Mouse (Mus musculus) forebrain, embryonic 10.5 days (tissue): ENCODE data around the gene Shroom3. TPM values are rescaled to one million over a fixed set of nuclear protein-coding genes. Genes with fewer than 3 reads are reported as not detected.

ENCODE experiments used
- DNase-seq: peaks from one replicate; pipeline ENCODE4 v3.0.0-alpha.2; 2017; ENCODE audit warnings: low spot score; ENCODE audit errors: extremely low spot score
- H3K27ac ChIP-seq: fragments of 300-500 bp; sonication (generic); 2 replicates; pipeline ENCODE4 v1.5.1; 2016; ENCODE audit warnings: mild to moderate bottlenecking
- H3K27me3 ChIP-seq: fragments of 300-500 bp; sonication (generic); 2 replicates; pipeline ENCODE4 v1.6.1; 2016; ENCODE audit warnings: mild to moderate bottlenecking; ENCODE audit not compliant: poor library complexity, severe bottlenecking
- H3K36me3 ChIP-seq: fragments of 300-500 bp; sonication (generic); replicated peaks from 2 replicates; pipeline ENCODE4 v1.6.1; 2016; ENCODE audit warnings: mild to moderate bottlenecking, moderate library complexity
- H3K4me1 ChIP-seq: fragments of 300-500 bp; sonication (generic); 2 replicates; pipeline ENCODE4 v1.6.1; 2016
- H3K4me3 ChIP-seq: fragments of 300-500 bp; sonication (generic); 2 replicates; pipeline ENCODE4 v1.5.1; 2016; ENCODE audit warnings: mild to moderate bottlenecking, moderate library complexity
- H3K9me3 ChIP-seq: fragments of 300-500 bp; sonication (generic); 2 replicates; pipeline ENCODE4 v1.6.1; 2016; ENCODE audit warnings: mild to moderate bottlenecking, moderate library complexity
- WGBS: fragments of 180-500 bp; shearing (Covaris S2); methylation state at CpG from one replicate; pipeline ENCODE4 v1.1.7; 2016; 5-methylcytosine and 5-hydroxymethylcytosine counted together
- polyA plus RNA-seq: library from polyadenylated mRNA; unstranded; fragments of >200 nt; fragmentation: Nextera tagmentation; extraction: Ambion mirVana; gene quantifications from 2 replicates; pipeline ENCODE4 v1.2.1, GENCODE M21; 2016

Gene Shroom3
- polyA plus RNA-seq, 1 experiment from 2014 or later, result 8.1 TPM

DNA sequence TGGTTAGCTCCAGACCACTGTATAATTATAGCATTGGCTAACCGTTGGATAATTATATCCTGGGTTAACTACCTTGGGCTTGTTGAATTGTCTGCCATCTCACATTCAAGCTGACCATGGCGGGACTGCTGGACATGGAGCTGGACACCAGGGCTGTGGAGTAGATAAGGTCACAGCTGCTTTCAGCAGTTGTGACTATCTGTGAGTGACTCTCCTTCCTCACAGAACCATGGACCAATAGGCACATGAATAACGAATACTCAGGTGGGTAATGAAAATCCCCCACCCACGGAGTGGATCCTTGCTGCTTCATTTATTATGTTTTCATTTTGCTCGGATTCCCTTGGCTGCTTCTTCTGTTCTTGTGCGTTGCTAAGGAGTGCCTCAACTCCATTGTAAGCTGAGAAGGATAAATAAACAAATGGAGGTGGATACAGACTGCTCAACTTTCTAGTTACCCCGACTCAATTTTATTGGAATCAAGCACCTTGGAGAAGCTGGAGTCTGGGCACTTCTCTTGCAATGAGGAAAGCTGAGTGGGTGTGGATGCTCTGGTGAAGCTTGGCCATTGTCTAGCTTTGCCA is 84.1 kb downstream of the Shroom3 start:
- no peaks in the 10 kb centered on the region for H3K27me3 ChIP-seq
- peaks cover 7% of the 10 kb centered on the region; the same call in 1 of the 2 replicates for H3K9me3 ChIP-seq
- no peak overlapping the region for H3K27ac ChIP-seq
- WGBS, result 61% methylated on average over 7 of the region's 7 CpGs
- peaks cover 2% of the 10 kb centered on the region; the same call in 1 of the 2 replicates for H3K36me3 ChIP-seq
- no peak overlapping the region for H3K4me3 ChIP-seq
- no peak for DNase-seq
- H3K4me1 ChIP-seq, result peaks cover 18% of the 10 kb centered on the region

DNA sequence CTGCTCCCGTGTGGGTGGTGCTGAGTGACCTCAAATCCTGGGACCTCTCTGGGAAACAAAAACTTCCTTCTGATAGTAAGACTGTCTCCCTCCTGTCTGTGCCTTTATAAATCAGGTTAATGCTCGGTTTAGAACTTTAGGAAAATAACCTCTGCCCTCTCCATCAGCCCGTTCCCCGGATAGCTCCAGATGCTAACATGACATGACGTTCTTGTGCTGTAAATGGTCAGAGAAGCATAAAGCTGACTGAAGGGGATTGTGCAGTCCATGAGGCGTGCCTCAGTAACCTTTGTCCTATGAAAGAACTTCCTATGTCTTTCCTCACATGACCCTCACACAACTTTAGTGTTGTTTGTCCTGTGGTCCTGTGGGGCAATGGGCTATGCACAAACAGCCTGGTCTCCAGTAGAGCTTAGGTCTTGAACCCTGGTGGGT is 84.6 kb downstream of the Shroom3 start:
- Histone ChIP-seq H3K4me1 (peaks cover 18% of the 10 kb centered on the region), H3K27me3 (no peaks in the 10 kb centered on the region), H3K4me3 (no peak overlapping the region), H3K36me3 (peaks cover 2% of the 10 kb centered on the region; the same call in 1 of the 2 replicates), H3K9me3 (peaks cover 7% of the 10 kb centered on the region; the same call in 1 of the 2 replicates), H3K27ac (no peak overlapping the region)
- WGBS, result 73% methylated on average over 6 of the region's 6 CpGs
- DNase-seq, result no peak

- H3K4me3 ChIP-seq, result no peak overlapping the region
- no peak overlapping the region for H3K27ac ChIP-seq
- peaks cover 12% of the 10 kb centered on the region; the same call in 1 of the 2 replicates for H3K4me1 ChIP-seq
- H3K27me3 ChIP-seq, result no peaks in the 10 kb centered on the region
- peaks cover 2% of the 10 kb centered on the region; the same call in 1 of the 2 replicates for H3K36me3 ChIP-seq
- no peak for DNase-seq
- H3K9me3 ChIP-seq, result peaks cover 5% of the 10 kb centered on the region; the same call in 1 of the 2 replicates
- 87% methylated on average over 3 of the region's 3 CpGs for WGBS
Measured at GRCm38 (mm10) chr5:92773821-92774220, 90.6 kb downstream of the Shroom3 start.

DNA sequence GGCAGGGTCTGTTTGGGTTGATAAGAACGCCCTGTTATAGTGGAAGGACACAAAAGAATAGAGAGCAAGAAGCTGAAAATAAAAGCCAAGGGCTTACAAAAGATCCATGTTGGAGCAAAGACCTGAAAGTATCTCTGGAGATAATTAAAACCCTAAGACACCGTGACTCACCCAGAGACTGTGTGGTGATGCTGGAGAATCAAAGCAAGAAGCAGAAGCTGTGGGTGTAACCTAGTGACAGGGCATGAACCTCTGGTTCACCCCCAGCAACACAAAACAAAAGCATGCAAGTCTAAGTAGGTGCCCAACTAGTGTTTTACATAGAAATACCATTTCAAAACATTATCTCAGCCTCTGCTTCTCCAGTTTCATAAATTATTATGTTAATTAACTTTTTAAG is 91.2 kb downstream of the Shroom3 start:
- Histone ChIP-seq H3K27me3 (no peaks in the 10 kb centered on the region), H3K27ac (no peak overlapping the region)
- WGBS, result 68% methylated on average over 2 of the region's 2 CpGs

GRCm38 (mm10) chr5:92774893-92775292 is 91.7 kb downstream of the Shroom3 start:
- Histone ChIP-seq H3K36me3 (peaks cover under 1% of the 10 kb centered on the region; the same call in 1 of the 2 replicates), H3K4me1 (peaks cover 12% of the 10 kb centered on the region; the same call in 1 of the 2 replicates), H3K9me3 (no peaks in the 10 kb centered on the region), H3K27me3 (no peaks in the 10 kb centered on the region), H3K27ac (no peak overlapping the region), H3K4me3 (no peak overlapping the region)
- no peak for DNase-seq
- 89% methylated on average over 3 of the region's 3 CpGs for WGBS

More for the DNA sequence above, 91.2 kb downstream of the Shroom3 start:
- no peak for DNase-seq
- H3K4me1 ChIP-seq, result peaks cover 12% of the 10 kb centered on the region; the same call in 1 of the 2 replicates
- H3K36me3 ChIP-seq, result peaks cover 2% of the 10 kb centered on the region; the same call in 1 of the 2 replicates
- H3K4me3 ChIP-seq, result no peak overlapping the region
- H3K9me3 ChIP-seq, result peaks cover 2% of the 10 kb centered on the region; the same call in 1 of the 2 replicates

DNA sequence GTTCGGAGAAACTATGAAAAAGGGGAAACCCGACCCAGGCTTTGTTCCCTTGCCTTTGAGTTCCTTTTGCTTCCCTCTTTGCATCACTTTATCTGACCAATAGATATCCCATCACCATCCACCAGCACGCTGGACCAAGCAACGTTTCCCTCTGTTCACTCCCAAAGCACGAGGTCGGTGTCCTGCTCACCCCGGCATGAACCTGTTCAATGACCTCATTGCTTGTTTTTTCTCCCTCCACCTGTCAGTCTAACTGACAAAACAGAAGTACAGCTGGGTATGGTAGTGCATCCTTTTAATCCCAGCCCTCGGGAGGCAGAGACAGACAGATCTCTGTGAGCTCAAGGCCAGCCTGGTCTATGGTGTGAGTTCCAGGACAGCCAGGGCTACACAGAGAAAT is 95.2 kb downstream of the Shroom3 start:
- WGBS, result 77% methylated on average over 8 of the region's 8 CpGs

GRCm38 (mm10) chr5:92781082-92781481 is 97.8 kb downstream of the Shroom3 start:
- H3K27ac ChIP-seq, result no peak overlapping the region
- peaks cover 12% of the 10 kb centered on the region for H3K9me3 ChIP-seq

More for the DNA sequence above, 95.2 kb downstream of the Shroom3 start:
- DNase-seq, result no peak
- Histone ChIP-seq H3K9me3 (peaks cover 10% of the 10 kb centered on the region), H3K4me1 (peaks cover 22% of the 10 kb centered on the region), H3K27ac (no peak overlapping the region), H3K4me3 (no peak overlapping the region), H3K36me3 (peaks cover 24% of the 10 kb centered on the region), H3K27me3 (no peaks in the 10 kb centered on the region)

DNA sequence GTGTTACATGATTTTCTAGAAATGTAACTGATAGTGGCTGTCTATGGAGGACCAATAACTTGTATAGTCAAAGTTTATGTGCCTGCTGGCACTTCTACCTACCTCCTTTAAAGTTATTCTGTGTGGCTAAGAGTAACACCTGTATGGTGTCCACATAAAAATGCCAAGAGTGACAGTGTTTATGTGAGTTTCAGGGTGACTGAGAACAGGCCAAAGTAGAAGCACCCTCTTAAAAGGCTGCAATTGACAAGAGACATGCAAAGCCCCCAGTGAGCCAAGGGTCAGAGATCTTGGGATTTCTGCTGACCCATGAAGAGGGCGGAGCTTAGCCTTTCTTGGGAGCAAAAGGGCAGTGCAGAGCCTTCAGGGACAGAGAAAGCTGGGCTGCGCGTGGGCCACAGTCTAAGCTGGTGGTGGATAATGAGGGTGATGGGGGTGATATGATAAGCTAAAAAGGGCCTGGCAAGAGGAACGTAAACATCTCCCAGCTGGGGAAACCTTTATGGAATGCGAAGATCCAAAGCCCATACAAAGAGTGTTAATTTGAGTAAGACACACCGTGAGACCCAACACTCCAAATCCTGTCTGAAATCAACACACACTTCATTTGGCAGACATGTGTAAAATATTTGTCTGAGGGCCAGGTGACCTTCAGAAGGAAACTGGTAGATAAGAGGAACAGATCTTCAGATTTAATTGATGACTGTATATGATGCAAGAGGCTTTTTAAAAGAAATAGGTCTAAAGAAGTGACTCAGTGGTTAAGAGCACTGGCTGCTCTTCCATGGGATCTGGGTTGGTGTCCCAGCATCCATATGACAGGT is 101.0 kb downstream of the Shroom3 start:
- Histone ChIP-seq H3K27me3 (no peaks in the 10 kb centered on the region), H3K27ac (0 out of 2 replicates have a peak overlapping the region, but pooled peaks have one; percentile 40)
- WGBS, result 40% methylated on average over 6 of the region's 6 CpGs

More at GRCm38 (mm10) chr5:92781082-92781481, 97.8 kb downstream of the Shroom3 start:
- DNase-seq, result no peak
- Histone ChIP-seq H3K4me3 (no peak overlapping the region), H3K36me3 (peaks cover 27% of the 10 kb centered on the region), H3K4me1 (peaks cover 37% of the 10 kb centered on the region), H3K27me3 (no peaks in the 10 kb centered on the region)

GRCm38 (mm10) chr5:92785870-92786436 is 102.7 kb downstream of the Shroom3 start:
- no peak for DNase-seq
- Histone ChIP-seq H3K9me3 (peaks cover 6% of the 10 kb centered on the region), H3K4me1 (peaks cover 32% of the 10 kb centered on the region), H3K4me3 (no peak overlapping the region), H3K27ac (no peak overlapping the region), H3K36me3 (peaks cover 18% of the 10 kb centered on the region), H3K27me3 (no peaks in the 10 kb centered on the region)
- WGBS, result 92% methylated on average over 11 of the region's 11 CpGs

More for the DNA sequence above, 101.0 kb downstream of the Shroom3 start:
- Histone ChIP-seq H3K4me3 (no peak overlapping the region), H3K36me3 (peaks cover 27% of the 10 kb centered on the region), H3K9me3 (peaks cover 12% of the 10 kb centered on the region), H3K4me1 (peaks cover 32% of the 10 kb centered on the region)
- no peak for DNase-seq

- peaks cover 5% of the 10 kb centered on the region for H3K36me3 ChIP-seq
- WGBS, result 74% methylated on average over 8 of the region's 8 CpGs
Measured at GRCm38 (mm10) chr5:92788990-92789389, 105.8 kb downstream of the Shroom3 start.

GRCm38 (mm10) chr5:92796089-92796990 is 113.1 kb downstream of the Shroom3 start:
- Histone ChIP-seq H3K27ac (peak overlapping the region; percentile 26; the same call in 1 of the 2 replicates), H3K36me3 (peaks cover 11% of the 10 kb centered on the region), H3K9me3 (peaks cover 9% of the 10 kb centered on the region; the same call in 1 of the 2 replicates), H3K4me1 (peaks cover 19% of the 10 kb centered on the region), H3K27me3 (no peaks in the 10 kb centered on the region), H3K4me3 (no peak overlapping the region)
- 31% methylated on average over 11 of the region's 11 CpGs for WGBS
- no peak for DNase-seq

More at GRCm38 (mm10) chr5:92788990-92789389, 105.8 kb downstream of the Shroom3 start:
- Histone ChIP-seq H3K27me3 (no peaks in the 10 kb centered on the region), H3K4me3 (no peak overlapping the region), H3K27ac (no peak overlapping the region), H3K4me1 (peaks cover 17% of the 10 kb centered on the region), H3K9me3 (peaks cover 4% of the 10 kb centered on the region; the same call in 1 of the 2 replicates)
- DNase-seq, result no peak
